In the genomic region with DNA sequence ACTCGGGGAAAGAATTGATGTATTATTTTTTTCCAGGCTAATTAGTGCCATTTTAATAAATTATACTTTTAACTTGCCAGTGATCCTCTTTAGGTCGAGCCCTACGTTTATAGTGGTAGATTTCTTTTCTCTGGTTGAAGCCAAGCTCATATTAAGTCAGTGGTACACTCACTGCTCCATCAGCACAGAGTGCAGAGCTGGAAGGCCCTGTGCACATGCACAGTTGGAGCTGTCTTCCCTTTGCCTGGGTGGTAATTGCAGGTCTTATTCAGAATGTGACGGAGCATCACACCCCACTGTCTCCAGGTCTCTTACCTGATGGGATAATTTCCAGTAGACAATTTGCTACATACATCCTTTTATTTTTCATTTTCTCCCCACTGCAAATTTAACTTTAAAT, we compare ENCODE assay signal across 23 mouse cellular contexts. TPM values are rescaled to one million over a fixed set of nuclear protein-coding genes. Genes with fewer than 3 reads are reported as not detected.
"Had no signal": no experiment of that assay in that cellular context is flagged by ENCODE, and none has a peak within 500 bp of the region (broad histone marks: within the 10 kb centered on the region; RNA-seq: fewer than 3 reads in every experiment).

No protein-coding gene starts in this region.

- H3K4me3 ChIP-seq: kidney, embryonic 15.5 days; left cerebral cortex, adult 2 months; liver, embryonic 13.5 days; midbrain, embryonic 12.5 days; midbrain, embryonic 15.5 days; neural tube, embryonic 12.5 days; neural tube, embryonic 15.5 days had no signal

- H3K27me3 ChIP-seq: kidney, embryonic 15.5 days; liver, embryonic 13.5 days; midbrain, embryonic 12.5 days; midbrain, embryonic 15.5 days; neural tube, embryonic 12.5 days; neural tube, embryonic 15.5 days had no signal

- H3K36me3 ChIP-seq: kidney, embryonic 15.5 days; liver, embryonic 13.5 days; midbrain, embryonic 12.5 days; midbrain, embryonic 15.5 days; neural tube, embryonic 12.5 days; neural tube, embryonic 15.5 days had no signal

- H3K9ac ChIP-seq: kidney, embryonic 15.5 days; liver, embryonic 13.5 days; midbrain, embryonic 12.5 days; midbrain, embryonic 15.5 days; neural tube, embryonic 12.5 days; neural tube, embryonic 15.5 days had no signal

- DNase-seq: kidney, postnatal 10 days; kidney, postnatal 36 days; layer of hippocampus, postnatal 36 days; liver, embryonic 13.5 days; lung, adult 2 months; lung, postnatal 14 days; right cerebral cortex, adult 18-20 months; right cerebral cortex, postnatal 14 days; right cerebral cortex, postnatal 4 days; thymus, postnatal 25 days had no signal

- H3K4me1 ChIP-seq: liver, embryonic 13.5 days; neural tube, embryonic 12.5 days; neural tube, embryonic 15.5 days had no signal

- H3K27ac ChIP-seq: kidney, embryonic 15.5 days; left cerebral cortex, adult 2 months; liver, embryonic 13.5 days; macrophage; midbrain, embryonic 12.5 days; midbrain, embryonic 15.5 days; neural tube, embryonic 12.5 days; neural tube, embryonic 15.5 days; stomach, postnatal 0 days had no signal

- H3K9me3 ChIP-seq: kidney, embryonic 15.5 days; liver, embryonic 13.5 days; midbrain, embryonic 15.5 days; neural tube, embryonic 12.5 days; neural tube, embryonic 15.5 days had no signal

- H3K4me2 ChIP-seq: kidney, embryonic 15.5 days; liver, embryonic 13.5 days; midbrain, embryonic 12.5 days; midbrain, embryonic 15.5 days; neural tube, embryonic 12.5 days; neural tube, embryonic 15.5 days had no signal

- ATAC-seq: midbrain, embryonic 15.5 days had no signal

RNA-seq across cellular contexts. Expression of gene Gm17359, which starts 52.6 kb away (rescaled TPM):
- polyA plus RNA-seq: kidney, embryonic 15.5 days; limb, embryonic 14.5 days; liver, embryonic 13.5 days; liver, embryonic 16.5 days; lung, adult 2 months; lung, embryonic 16.5 days; macrophage; midbrain, embryonic 12.5 days; midbrain, embryonic 15.5 days; neural tube, embryonic 15.5 days; stomach, embryonic 14.5 days; stomach, postnatal 0 days; thymus, postnatal 0 days had no signal
